Mouse (Mus musculus): Measurements from ENCODE around the gene Ddx39. TPM values are rescaled to one million over a fixed set of nuclear protein-coding genes. Genes with fewer than 3 reads are reported as not detected.

The Ddx39 gene
- polyA plus RNA-seq, 1 experiment from 2014 or later = 75.5 TPM

DNA sequence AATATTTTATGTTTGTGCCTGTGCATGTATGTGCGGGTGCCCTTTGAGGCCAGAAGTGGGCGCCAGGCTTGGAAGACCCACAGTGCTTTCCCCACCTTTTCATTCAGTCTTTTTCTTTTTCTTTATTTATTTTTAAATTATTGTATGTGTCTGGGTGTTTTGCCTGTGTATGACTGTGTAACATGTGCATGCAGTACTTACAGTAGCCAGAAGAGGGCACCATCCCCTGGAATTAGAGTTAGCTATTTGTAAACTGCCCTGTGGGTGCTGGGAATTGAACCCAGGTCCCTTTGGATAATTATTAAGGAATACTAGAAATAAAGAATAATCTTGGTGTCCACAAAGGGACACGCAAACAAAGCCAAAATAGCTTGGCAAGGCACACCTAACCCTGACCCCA lies 41.3 kb downstream of the Ddx39 start:
- H3K4me3 ChIP-seq (ENCODE audit: low read depth, low read length) = no peak overlapping the region
- H3K4me1 ChIP-seq (replicated peaks; ENCODE audit: control insufficient read depth, insufficient read depth, low read length) = no peaks in the 10 kb centered on the region; the same call in 1 of the 2 replicates
- no peak overlapping the region for H3K27ac ChIP-seq (ENCODE audit: low read depth, low read length)
- WGBS = 94% methylated on average over 3 of the region's 3 CpGs
- no peaks in the 10 kb centered on the region for H3K9me3 ChIP-seq (ENCODE audit: control insufficient read depth)
- peak; percentile 52 for TF ChIP-seq CTCF (IDR thresholded peaks at IDR 0.05; ENCODE audit: low read depth)
- H3K36me3 ChIP-seq (ENCODE audit: control insufficient read depth, insufficient read depth) = no peaks in the 10 kb centered on the region
- no peaks in the 10 kb centered on the region for H3K27me3 ChIP-seq (replicated peaks; ENCODE audit: control insufficient read depth, insufficient read depth, low read length)
- no peak for ATAC-seq
- no peak overlapping the region for H3K4me2 ChIP-seq (replicated peaks; ENCODE audit: low read depth)
- no peak overlapping the region for H3K9ac ChIP-seq (ENCODE audit: low read depth, low read length)

DNA sequence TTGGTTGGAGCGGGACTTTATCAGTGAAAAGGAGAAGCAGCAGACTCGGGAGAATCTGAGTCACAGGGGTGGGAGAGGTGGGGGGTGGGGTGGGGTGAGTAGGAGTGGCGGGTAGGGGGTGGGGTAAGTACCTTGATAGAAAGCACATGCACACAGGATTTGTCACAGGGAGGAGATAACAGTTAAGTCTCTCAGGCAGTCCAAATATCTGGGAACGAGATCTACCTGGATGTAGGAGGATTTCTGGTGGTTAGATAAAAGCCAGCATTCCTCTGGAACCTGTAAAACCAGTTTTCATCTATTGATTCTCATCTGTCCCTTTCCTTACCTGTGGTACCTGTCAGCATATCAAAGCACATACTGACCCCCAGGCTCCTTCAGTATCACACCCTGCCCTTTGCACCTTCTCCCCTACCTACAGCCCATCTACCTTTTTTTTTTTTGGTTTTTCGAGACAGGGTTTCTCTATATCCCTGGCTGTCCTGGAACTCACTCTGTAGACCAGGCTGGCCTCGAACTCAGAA lies 42.2 kb downstream of the Ddx39 start:
- H3K4me3 ChIP-seq (ENCODE audit: low read depth, low read length) = no peak overlapping the region
- no peak overlapping the region for H3K27ac ChIP-seq (ENCODE audit: low read depth, low read length)
- TF ChIP-seq CTCF (IDR thresholded peaks at IDR 0.05; ENCODE audit: low read depth) = no peak
- no peak overlapping the region for H3K4me2 ChIP-seq (replicated peaks; ENCODE audit: low read depth)
- no peaks in the 10 kb centered on the region; the same call in 1 of the 2 replicates for H3K4me1 ChIP-seq (replicated peaks; ENCODE audit: control insufficient read depth, insufficient read depth, low read length)
- H3K27me3 ChIP-seq (replicated peaks; ENCODE audit: control insufficient read depth, insufficient read depth, low read length) = no peaks in the 10 kb centered on the region
- 44% methylated on average over 6 of the region's 6 CpGs for WGBS
- ATAC-seq = no peak
- H3K9ac ChIP-seq (ENCODE audit: low read depth, low read length) = no peak overlapping the region
- H3K36me3 ChIP-seq (ENCODE audit: control insufficient read depth, insufficient read depth) = no peaks in the 10 kb centered on the region
- no peaks in the 10 kb centered on the region for H3K9me3 ChIP-seq (ENCODE audit: control insufficient read depth)

DNA sequence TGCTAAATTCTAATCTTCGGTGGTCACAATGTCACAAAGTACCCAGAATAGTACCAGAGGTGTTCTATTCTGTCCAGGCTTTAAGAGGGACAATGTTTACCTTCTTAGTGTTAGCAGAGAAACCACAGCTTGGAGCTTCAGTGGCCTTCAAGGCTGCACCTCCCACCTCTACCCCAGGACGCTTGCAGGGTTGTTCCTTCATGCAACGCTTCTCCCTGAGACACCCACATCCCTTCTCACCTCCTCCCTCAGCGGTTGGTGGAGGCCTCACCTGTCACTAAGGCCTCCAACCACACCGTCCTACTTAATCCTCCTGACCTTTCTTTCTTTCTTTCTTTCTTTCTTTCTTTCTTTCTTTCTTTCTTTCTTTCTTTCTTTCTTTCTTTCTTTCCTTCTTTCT lies 43.3 kb downstream of the Ddx39 start:
- no peaks in the 10 kb centered on the region for H3K9me3 ChIP-seq (ENCODE audit: control insufficient read depth)
- 62% methylated on average over 5 of the region's 5 CpGs for WGBS
- TF ChIP-seq CTCF (IDR thresholded peaks at IDR 0.05; ENCODE audit: low read depth) = no peak
- no peak overlapping the region for H3K4me3 ChIP-seq (ENCODE audit: low read depth, low read length)
- ATAC-seq = no peak
- H3K36me3 ChIP-seq (ENCODE audit: control insufficient read depth, insufficient read depth) = no peaks in the 10 kb centered on the region
- H3K27ac ChIP-seq (ENCODE audit: low read depth, low read length) = no peak overlapping the region
- no peak overlapping the region for H3K4me2 ChIP-seq (replicated peaks; ENCODE audit: low read depth)
- H3K4me1 ChIP-seq (replicated peaks; ENCODE audit: control insufficient read depth, insufficient read depth, low read length) = no peaks in the 10 kb centered on the region; the same call in 1 of the 2 replicates
- no peak overlapping the region for H3K9ac ChIP-seq (ENCODE audit: low read depth, low read length)
- H3K27me3 ChIP-seq (replicated peaks; ENCODE audit: control insufficient read depth, insufficient read depth, low read length) = no peaks in the 10 kb centered on the region

DNA sequence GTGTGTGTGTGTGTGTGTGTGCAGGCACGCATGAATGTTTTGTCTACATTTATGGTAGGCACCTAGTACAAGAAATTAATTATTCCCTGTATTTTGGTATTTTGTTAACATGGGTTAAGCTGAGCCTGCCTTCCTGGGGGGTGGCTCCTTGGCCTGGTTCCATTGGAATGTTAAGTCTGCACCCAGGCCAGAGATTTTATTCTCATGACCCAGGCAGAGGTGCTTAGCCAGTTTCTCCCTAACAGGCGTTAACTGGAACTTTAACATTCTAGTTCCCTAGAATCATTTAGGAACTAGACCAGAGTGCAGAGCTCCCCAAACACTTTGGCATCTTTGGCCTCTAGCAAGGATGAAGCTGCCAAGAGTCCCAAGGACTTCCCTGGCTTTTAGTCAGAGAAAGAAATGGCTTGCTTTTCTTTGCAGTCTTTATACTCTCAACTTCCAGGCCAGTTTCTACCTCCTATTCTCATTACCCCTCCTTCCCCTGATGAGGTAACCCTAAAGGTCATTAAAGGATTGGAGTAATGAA lies 44.3 kb downstream of the Ddx39 start:
- Histone ChIP-seq H3K9me3 (ENCODE audit: control insufficient read depth) (no peaks in the 10 kb centered on the region), H3K4me1 (replicated peaks; ENCODE audit: control insufficient read depth, insufficient read depth, low read length) (no peaks in the 10 kb centered on the region; the same call in 1 of the 2 replicates), H3K4me2 (replicated peaks; ENCODE audit: low read depth) (no peak overlapping the region), H3K4me3 (ENCODE audit: low read depth, low read length) (no peak overlapping the region), H3K27me3 (replicated peaks; ENCODE audit: control insufficient read depth, insufficient read depth, low read length) (no peaks in the 10 kb centered on the region), H3K36me3 (ENCODE audit: control insufficient read depth, insufficient read depth) (no peaks in the 10 kb centered on the region), H3K27ac (ENCODE audit: low read depth, low read length) (no peak overlapping the region), H3K9ac (ENCODE audit: low read depth, low read length) (no peak overlapping the region)
- no peak for ATAC-seq
- WGBS = 61% methylated on average over 2 of the region's 2 CpGs
- TF ChIP-seq CTCF (IDR thresholded peaks at IDR 0.05; ENCODE audit: low read depth) = no peak

DNA sequence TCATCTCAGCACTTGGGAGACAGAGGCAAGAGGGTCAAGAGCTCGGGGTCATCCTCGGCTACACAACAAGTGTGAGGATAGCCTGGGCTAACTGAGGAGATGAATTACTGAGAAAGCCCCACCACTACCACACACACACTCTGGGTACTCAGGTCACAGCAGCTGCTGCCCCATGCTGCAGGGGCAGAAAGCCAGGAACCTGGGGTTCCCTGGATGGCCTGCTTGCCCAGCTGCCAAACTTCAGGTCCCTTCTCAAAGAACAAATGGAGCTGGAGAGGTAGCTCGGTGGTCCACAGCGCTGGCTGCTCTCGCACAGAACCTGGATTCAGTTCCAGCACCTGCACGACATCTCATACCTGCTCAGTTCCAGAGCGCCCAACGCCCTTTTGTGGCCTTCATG lies 49.1 kb downstream of the Ddx39 start:
- H3K36me3 ChIP-seq (ENCODE audit: control insufficient read depth, insufficient read depth) = no peaks in the 10 kb centered on the region
- no peak overlapping the region for H3K27ac ChIP-seq (ENCODE audit: low read depth, low read length)
- ATAC-seq = no peak
- H3K27me3 ChIP-seq (replicated peaks; ENCODE audit: control insufficient read depth, insufficient read depth, low read length) = no peaks in the 10 kb centered on the region
- H3K9ac ChIP-seq (ENCODE audit: low read depth, low read length) = no peak overlapping the region
- H3K4me3 ChIP-seq (ENCODE audit: low read depth, low read length) = no peak overlapping the region
- H3K4me1 ChIP-seq (replicated peaks; ENCODE audit: control insufficient read depth, insufficient read depth, low read length) = no peaks in the 10 kb centered on the region; the same call in 1 of the 2 replicates
- no peaks in the 10 kb centered on the region for H3K9me3 ChIP-seq (ENCODE audit: control insufficient read depth)
- 95% methylated on average over 8 of the region's 8 CpGs for WGBS
- no peak overlapping the region for H3K4me2 ChIP-seq (replicated peaks; ENCODE audit: low read depth)
- TF ChIP-seq CTCF (IDR thresholded peaks at IDR 0.05; ENCODE audit: low read depth) = no peak

DNA sequence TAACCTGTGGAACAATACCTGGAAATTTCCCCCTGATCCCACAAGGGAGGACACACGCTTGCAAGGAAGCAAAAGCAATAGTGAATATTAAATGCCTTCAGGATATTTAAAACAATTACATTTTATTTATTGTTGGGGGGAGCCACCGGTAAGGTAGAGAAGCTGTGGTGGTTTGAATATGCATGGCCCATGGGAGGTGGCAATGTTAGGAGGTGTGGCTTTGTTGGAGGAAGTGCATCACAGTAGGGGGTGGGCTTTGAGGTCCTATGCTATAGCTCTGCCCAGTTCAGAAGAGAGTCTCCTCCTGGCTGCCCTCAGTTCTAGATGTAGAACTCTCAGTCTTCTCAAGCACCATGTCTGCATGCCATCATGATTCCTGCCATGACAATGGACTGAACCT lies 49.7 kb downstream of the Ddx39 start:
- Histone ChIP-seq H3K27me3 (replicated peaks; ENCODE audit: control insufficient read depth, insufficient read depth, low read length) (no peaks in the 10 kb centered on the region), H3K27ac (ENCODE audit: low read depth, low read length) (no peak overlapping the region), H3K4me3 (ENCODE audit: low read depth, low read length) (no peak overlapping the region), H3K4me1 (replicated peaks; ENCODE audit: control insufficient read depth, insufficient read depth, low read length) (no peaks in the 10 kb centered on the region; the same call in 1 of the 2 replicates), H3K9me3 (ENCODE audit: control insufficient read depth) (no peaks in the 10 kb centered on the region), H3K4me2 (replicated peaks; ENCODE audit: low read depth) (no peak overlapping the region), H3K36me3 (ENCODE audit: control insufficient read depth, insufficient read depth) (no peaks in the 10 kb centered on the region), H3K9ac (ENCODE audit: low read depth, low read length) (no peak overlapping the region)
- 89% methylated on average over 2 of the region's 2 CpGs for WGBS
- TF ChIP-seq CTCF (IDR thresholded peaks at IDR 0.05; ENCODE audit: low read depth) = no peak
- ATAC-seq = no peak

Data from intestine, postnatal 0 days (tissue).